Mouse (Mus musculus) left cerebral cortex, adult 18-20 months (tissue): Measurements from ENCODE around the gene Gga1. TPM values are rescaled to one million over a fixed set of nuclear protein-coding genes. Genes with fewer than 3 reads are reported as not detected.
"Not testable (repeated sequence)": the region's sequence is repeated elsewhere in the genome, so short reads cannot be mapped to it uniquely, and the experiment has no call there.

ENCODE experiments used
- DNase-seq, 2 experiments: peaks; one replicate each; pipeline ENCODE4 v3.0.0; 2021 to 2022; ENCODE audit warnings: low spot score in 2 of 2, mixed read lengths in 1 of 2
- total RNA-seq, 2 experiments: library from RNA; stranded (reverse); gene quantifications; 2 replicates each; pipeline ENCODE4 v1.2.3; 2021

Gene Gga1
- total RNA-seq, 2 experiments from 2014 or later, result 64.6 to 67.2 TPM

DNA sequence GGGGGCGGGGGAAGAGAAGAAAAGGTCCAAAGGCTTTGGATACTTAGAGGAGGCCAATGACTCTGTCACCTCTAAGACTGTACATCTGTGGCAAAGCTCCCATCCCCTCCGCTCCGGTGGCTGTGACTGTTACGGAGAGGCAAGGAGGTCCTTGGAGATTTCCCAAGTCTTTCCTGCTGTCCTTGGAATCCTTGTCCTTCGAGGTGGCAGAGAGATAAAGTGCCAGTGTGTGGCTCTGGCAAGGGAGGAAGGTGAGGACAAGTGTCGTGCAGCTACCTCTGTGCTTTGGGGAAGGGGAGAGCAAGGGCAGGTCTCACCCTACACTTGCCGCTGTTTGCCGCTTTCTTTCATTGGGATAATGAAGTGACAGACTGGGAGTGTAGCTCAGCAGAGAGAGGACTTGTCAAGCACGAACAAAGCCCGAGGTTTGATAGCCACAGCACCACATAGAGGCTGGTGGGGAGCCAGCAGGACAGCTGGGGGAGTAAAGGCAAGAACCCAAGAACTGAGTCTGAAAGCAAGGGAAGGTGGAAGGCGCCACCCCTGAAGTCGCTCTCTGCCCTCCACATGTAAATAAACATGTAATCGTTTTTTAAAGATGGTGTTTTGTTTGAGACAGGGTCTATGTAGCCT, 3.1 kb upstream of the Gga1 start:
- DNase-seq, result no peak

DNA sequence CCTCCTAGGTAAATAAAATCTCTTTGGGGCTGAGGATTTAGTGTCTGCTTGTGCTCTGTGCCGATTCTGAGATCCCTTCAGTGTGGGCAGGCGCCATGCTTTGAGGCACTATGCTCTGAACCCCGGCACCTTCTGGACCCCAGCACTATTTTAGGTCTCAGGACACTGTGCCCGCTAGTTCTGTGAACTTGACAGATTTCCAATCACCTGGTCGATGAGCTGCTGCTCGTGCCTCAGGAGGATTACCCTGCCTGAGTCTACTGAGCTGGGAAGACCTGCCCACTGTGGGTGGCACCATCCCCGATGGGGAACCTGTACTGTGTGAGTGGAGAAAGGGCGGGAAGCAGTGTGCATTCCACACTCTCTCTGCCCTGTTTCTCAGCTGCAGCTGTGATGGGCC, 2.0 kb upstream of the Gga1 start:
- no peak for DNase-seq

DNA sequence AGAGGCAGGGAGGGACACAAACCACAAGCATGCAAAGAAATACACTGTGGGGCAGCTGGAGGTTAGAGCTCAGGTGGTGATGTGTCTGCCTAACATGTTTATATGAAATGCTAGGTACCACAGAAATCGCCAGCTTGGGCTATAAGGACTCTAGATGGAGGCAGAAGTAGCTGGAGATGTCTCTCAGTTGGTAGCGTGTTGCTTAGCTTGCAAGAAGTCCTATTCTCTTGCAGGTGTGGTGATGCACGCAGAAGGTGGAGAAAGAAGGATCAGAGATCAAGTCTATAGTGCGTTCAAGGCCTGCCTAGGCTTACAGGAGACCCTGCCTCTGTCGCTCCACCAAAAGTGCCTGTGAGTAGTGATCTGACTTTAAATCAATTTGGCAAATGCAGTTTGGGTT, 1.5 kb upstream of the Gga1 start:
- no peak for DNase-seq

DNA sequence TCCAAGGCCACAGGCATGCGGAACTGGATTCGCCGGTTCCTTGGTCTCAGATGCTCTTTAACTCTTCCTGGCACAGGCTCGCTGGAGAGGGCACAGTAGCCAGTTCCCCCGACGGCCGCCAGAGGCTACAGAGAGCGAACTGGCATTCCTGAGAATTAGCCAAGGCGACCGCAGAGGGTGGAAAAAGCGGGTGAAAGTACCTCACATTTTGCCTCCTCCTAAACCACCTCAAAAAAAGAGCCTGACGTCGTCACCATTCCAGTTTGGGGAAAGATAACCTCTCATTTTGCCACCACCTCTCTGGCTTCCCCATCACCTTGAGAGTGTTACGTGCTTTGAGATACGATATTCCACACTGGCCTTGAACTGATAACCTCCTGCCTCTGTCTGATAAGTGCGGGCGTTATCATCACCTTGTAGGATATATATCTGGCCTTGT, 713 bp upstream of the Gga1 start:
- DNase-seq, result peak; percentile 71 to 82

DNA sequence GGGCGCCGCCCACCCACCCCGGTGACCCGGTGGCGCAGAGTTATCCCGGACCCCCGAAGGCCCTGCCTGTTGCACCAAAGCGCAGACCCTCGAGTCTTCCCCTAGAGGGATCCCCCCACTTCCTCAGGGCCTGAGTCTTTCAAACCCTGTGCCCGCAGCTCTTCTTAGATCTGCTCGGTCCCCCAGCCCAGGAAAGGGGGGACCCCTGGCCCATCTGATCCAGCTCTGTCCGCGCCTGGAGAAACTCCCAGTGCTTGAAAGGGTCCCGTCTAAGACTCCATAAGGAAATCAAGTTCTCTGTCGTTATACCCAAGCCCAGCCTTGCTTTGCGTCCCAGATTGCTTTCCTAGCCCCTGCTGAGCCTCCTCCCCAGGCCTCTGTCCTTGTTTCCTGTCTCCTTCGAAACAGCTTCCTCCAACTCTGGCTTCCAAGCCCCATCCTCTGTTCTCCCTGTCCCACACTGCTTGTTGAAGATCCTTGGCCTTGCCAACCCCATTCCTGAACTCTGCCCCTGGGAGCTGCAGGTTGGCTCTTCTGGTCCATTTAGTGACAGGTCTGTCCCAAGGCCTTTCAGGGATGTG, 910 bp downstream of the Gga1 start:
- no peak for DNase-seq

DNA sequence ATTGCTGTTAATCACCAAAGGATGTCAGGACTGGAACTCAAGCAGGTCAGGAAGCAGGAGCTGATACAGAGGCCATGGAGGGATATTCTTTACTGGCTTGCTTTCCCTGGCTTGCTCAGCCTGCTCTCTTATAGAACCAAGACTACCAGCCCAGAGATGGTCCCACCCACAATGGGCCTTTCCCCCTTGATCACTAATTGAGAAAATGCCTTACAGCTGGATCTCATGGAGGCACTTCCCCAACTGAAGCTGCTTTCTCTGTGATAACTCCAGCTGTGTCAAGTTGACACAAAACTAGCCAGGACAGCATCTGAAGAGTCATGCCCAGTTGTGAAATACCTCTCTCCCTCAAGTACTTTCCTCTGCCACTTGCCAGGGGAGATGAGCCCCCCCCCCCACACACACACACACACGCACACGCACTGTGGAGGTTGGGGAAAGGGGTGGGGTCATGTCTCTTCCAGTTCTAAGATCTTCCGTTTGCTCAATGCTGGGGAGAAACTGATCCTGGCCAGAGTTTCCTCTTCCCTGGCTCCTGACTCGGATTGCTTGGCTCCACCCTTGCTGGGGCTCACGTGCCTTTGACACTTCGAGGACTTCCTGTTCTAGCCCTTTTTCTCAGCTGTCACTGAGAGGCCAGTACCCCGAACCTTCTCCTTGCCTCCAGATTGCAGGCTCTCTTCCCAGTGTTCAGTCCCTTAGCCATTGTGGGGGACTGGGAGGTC, 2.0 kb downstream of the Gga1 start:
- not testable (repeated sequence) for DNase-seq

DNA sequence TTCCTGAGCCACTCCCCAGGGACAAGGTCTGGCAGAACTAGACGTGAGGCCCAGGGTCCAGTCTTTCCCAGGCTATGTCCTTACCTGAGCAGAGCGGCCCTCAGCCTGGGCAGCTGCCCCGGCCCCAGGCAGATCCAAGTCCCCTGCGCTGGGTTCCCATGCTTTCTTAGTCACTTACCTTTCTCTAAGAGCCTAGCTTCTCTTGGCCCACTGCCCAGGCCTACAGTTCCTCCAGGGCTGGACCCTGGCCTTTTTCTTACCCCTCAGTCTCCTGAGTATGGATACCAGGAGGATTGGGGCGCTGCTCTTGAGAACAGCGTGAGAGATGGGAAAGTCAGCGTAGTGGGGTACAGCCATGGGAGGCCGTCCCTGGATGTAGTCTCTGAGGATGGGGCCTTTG, 3.4 kb downstream of the Gga1 start:
- DNase-seq, result no peak

DNA sequence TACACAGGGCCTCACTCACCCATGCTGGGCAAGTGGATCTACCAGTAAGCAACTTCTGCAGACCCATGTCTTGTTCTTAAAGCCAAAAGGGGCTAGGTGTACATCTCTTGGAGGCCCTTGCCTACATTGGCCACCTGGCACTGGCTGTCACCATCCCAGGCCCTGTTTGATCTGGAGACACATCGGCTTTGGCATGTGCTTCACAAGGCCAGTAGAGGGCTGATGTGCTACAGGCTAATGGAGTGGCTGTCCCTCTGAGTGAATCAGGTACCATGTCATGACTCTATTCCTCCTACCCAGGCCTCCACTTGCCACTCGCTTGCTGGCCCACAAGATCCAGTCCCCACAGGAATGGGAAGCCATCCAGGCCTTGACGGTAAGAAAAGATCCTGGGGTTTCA, 4.8 kb downstream of the Gga1 start:
- DNase-seq, result no peak

DNA sequence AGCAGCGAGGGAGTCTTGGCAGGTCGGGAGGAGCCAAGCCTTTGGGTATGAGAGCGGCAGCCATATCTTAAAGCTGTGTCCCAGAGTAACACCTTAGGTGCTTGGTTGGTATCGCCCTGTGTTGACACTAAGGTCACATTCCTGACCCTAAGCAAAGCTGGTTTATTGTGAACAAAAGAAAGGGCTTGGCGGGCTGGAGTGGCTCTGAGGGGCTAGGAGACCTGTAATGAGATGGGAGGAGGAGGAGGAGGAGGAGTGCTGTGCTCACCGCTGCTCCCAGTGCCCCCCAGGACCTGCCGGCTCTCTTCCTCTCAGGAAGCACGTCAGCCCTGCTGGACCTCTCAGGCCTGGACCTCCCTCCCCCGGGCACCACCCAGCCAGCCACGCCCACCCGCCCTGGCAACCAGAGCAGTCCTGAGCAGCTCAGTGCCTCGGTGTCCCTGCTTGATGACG, 12.4 kb downstream of the Gga1 start:
- DNase-seq, result no peak

DNA sequence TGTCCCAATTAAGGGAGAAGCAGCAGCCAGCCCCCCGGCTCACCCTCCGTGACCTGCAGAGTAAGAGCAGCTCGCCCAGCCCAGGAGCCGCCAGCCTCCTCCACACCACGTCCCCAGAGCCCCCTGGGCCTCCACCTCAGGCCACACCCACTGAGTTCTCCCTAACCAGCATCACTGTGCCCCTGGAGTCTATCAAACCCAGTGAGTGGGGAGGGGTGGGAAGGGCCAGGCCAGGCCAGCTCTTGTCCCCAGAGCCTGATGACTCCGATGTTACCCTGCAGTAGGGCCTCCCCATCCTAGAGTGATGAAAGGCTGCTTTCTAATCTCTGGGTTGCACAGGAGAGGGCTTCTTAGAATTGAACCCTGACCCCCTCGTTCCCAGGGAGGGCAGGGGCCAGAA, 15.4 kb downstream of the Gga1 start:
- no peak for DNase-seq

DNA sequence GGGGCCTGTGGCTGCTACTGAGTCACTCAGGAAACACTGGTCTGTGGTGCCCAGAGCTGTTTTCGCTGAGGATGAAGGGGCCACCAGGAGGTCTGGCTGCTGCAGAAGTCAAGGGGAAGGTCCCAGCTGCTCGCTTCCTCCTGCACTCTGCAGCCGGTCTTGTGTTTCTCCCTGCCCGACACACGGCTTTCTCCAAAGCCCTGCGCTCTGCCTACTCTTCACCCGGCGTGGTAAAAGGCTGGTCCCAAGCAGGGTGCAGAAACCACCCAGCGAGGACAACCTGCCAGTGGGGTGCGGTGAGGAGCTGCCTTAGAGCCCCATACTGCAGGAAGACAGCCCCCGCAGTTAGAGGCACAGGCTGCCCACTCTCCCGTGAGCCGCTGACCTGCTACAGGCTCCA, 17.7 kb downstream of the Gga1 start:
- no peak for DNase-seq

DNA sequence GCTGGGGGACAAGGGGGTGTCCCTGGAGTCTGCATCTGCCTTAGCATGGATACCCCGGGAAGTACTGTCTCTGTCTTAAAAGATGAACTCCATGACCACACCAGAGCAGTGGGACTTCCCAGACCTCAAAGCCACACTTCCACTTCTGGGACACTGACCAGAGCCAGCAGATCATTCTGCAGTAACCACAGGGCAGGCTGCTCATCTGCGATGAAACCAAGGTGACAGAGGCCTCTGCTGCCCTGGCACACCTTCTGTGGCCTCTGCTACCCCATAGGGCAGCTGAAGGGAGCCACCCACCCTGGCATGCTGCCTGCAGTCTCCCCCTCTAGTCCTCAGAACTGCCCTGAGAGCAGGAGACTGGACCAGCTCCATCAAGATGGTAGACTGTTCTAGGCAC, 18.8 kb downstream of the Gga1 start:
- no peak for DNase-seq

DNA sequence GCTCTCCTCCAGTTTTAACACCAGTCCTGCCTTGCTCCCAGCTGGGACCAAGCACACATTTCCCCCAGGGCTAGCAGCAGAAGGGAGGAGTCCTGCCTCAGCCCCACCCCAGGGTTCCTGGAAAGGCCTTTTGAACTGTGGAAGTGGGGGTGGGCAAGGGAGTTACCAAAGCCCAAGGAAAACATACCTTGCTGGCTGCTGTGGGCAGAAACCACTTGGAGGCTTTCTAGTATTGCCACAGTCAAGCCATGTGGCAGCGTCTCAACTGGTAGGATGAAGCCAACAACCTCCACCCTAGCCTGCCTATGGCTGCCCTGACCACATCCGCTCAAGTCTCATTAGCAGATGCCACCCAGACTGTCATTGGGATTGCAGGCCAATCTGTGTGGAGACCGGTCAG, 19.2 kb downstream of the Gga1 start:
- DNase-seq, result no peak

DNA sequence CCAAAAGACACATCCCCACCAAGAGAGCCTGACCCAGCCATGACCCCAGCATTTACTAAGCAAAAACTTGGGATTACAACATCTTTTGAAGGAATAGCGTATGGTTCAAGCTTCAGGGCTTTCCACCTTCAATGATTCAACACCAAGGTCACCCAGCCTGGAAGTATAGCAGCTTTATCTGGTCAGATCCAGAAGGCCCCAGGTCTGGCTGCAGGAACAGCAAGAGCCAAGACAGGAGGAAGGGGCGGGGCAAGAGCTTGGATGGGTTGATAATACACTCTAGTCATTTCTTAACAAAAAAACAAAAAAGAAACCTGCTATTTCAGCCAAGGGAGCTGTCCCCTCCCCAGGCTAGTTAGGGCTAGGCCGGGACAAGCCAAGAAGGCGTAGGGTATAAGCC, 20.5 kb downstream of the Gga1 start:
- no peak for DNase-seq

DNA sequence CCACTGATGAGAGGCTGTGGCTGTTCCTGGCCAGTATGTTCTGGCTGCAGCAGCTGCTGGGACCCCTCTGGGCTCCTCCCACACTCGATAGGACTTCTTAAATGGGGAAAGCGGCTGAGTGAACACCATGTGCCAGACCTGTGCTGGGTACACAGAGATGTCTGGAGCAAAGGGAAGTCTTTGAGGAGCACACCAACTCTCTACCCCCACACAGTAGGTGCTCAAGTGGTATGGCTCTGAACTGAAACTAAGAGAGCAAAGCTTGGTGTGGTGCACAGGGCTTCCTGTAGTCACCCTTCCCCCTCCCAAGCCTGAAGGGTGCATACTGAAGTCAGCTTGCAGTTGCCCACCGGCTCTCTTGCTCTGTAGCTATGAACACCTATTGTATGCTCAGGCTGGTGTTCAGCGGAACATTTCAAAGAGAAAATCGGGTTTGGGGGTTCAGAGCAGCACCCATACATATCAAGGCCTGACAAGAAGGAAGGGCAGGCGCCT, 21.6 kb downstream of the Gga1 start:
- DNase-seq, result no peak

DNA sequence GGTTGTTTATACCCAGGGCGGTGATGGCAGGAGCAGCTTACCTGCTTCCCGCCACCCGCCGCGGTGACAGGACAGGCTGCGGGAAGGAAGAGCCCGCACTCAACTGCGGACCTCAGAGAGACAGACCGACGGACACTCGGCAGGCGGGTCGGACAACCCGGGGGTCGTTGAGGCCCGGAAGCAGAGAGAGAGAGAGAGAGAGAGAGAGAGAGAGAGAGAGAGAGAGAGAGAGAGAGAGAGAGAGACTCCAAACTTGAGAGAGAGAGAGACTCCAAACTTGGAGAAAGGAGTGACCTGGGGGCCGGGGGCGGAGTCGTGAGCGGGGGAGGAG, 22.4 kb downstream of the Gga1 start, which contains the start of gene Gm49510:
Gene Gm49510, plus strand, starts transcription at position 259 of the 331 bp plus-strand sequence.
- DNase-seq, result no peak

DNA sequence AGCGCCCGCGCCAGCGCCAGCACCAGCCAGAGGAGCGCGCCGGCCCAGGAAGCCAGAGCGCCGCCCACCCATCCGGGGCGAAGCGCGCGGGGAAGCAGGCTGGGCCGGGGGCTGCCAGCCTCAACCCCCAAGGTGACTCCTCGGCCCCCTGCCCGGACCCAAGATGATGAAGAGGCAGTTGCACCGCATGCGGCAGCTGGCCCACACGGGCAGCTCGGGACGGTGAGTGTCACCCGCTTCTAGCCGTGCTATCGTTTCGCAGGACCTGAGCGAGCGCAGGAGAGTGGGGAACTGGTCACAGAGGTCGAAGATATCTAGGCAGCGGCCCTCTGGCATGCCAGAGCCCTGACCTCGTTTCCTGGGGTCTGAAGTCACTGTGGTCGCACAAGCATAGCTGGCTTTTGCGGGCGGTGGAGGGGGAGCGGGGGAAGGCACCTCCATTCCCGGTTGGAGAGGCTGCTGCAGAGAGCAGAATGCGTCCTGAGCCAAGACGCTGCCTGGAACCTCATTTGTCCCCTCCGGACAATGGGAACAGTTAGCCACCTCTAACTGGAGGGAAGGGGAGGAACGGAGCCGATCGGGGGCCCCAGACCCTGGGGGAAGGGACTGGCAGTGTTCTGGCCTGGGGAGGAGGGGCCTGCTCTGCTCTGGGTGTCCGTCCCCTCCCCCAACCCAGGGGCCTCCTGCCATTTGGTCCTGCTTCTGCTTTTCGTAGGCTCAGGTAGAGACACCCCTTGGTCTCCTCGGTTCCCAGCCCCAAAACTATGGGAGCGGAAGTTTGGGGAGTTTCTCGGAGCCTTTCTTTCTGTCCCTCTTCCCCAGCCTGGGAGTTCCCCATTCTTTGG, 23.0 kb downstream of the Gga1 start, which contains the start of gene Sh3bp1:
Gene Sh3bp1, plus strand, starts transcription at position 29 of the 845 bp plus-strand sequence.
- peak; percentile 57 to 72 for DNase-seq

DNA sequence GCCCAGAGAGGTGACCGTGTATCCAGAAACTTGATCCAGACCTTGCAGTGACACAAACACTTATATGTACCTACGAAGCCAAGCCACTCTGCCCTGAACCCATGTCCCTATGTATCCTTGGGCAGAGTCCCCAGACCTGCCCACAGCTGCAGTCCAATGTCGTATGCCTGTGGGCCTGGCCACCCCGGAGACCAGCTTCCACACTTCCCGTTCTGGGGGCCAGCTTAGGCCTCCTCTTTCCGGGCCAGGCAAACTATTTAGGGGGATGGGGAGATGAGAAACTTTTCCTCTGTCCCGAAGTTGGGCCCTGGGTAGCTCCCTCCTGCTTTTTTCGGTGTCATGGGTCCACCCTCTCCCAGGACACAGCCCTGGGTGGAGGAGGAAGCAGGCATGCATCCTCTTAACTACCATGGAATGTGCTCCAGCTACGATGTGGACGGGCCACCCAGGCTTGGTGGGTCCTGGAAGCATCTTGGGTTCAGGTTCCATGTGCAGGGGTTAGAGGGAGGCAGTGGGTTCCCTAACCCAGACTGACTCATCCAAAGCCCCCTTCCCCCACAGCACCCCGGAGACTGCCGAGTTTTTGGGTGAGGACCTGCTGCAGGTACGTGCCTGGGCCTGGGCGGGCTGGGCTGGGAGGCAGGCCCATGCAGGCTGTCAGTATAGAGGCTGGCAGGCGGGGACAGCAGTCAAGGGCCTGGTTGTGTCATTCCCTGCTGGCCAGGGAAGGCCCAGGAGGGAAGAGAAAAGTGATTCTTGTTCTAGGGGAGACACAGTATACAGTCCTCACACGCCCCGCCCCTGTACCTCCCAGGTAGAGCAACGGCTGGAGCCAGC, 23.8 kb downstream of the Gga1 start:
- no peak for DNase-seq

DNA sequence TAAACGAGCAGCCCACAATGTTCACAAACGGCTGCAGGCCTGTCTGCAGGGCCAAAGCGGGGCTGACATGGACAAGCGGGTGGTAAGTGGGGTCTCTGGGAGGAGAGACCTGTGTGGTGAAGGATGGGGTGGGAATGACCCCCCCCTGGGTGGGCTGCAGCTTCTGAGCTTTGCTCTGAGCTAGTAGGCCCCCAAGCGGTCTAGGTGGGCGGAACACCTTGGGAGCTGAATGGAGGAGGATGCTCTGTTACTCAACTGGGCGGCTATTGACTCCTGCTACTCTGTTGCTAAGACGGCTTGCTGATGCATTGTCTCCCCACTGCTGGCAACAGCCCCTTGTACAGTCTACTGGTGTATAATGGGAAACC, 24.4 kb downstream of the Gga1 start:
- DNase-seq, result no peak

DNA sequence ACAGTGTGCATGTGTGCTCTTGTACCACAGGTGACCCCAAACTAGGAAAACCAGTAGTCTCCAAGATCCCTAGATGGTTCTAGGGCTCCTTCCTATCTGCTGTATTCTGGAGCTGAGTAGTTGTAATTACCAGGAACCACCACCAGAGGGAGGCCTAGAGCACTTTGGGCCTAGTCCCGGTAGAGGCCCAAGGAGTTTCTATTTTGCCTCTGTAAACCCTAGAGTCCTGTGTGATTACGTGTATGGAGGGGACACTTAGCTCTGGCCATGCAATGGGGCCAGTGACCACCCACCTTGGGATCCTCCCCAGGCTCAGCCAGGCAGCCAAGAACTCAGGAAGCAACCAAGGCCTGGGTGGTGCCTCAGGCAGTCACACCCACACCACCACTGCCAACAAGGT, 26.3 kb downstream of the Gga1 start:
- DNase-seq, result peak; percentile 77 to 91

DNA sequence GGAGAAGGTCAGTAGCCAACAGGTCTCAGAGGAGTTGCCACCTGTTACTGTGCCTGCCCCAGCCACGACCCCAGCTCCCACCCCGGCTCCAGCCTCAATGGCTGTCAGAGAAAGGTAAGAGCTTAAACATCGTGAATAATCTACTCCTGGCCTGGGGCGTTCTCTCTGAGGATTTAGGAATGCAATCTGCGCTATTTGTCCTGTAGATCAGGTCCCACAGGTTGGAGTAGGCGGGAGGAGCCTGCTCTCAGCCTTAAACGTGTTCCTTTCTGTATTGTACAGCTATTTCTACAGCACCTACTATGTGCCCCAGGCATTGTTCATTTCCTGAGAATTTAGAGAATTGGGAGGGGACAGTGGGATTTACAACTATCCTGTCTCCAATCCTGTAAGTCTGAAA, 31.4 kb downstream of the Gga1 start:
- DNase-seq, result no peak
